Mouse (Mus musculus) bone marrow, adult 2 months (tissue): ENCODE data around the gene Aurkb.

Source experiments
- CTCF ChIP-seq: fragments of 200-500 bp; IDR thresholded peaks from 2 replicates; pipeline ENCODE4 v1.5.1; 2011; ENCODE audit warnings: low read length, control low read depth; ENCODE audit not compliant: control insufficient read depth, insufficient read depth
- POLR2A ChIP-seq: fragments of 200-500 bp; IDR thresholded peaks from 2 replicates; pipeline ENCODE4 v1.6.1; 2011; ENCODE audit warnings: low read depth, mild to moderate bottlenecking, control low read depth, low read length, borderline replicate concordance; ENCODE audit not compliant: control insufficient read depth

GRCm38 (mm10) chr11:69094697-69095429, 49.4 kb downstream of the Aurkb start, which contains the start of gene Per1:
- TF ChIP-seq CTCF, result no peak
- TF ChIP-seq POLR2A, result peak; percentile 58
